Mouse (Mus musculus) erythroblast, adult 5-6 weeks (primary cell): ENCODE results near the gene Dcst2. TPM values are rescaled to one million over a fixed set of nuclear protein-coding genes. Genes with fewer than 3 reads are reported as not detected.
A peak's percentile ranks its signal among the peaks of the same experiment; 100 is the strongest.

Experiments used
- ATAC-seq: replicated peaks from 2 replicates; pipeline ENCODE4 v1.8.0; 2016; ENCODE audit warnings: moderate number of reproducible peaks, mild to moderate bottlenecking, moderate TSS enrichment, inconsistent platforms; ENCODE audit not compliant: poor library complexity, low FRiP score, severe bottlenecking
- total RNA-seq, 2 experiments: library from RNA; stranded (forward) in 1 of 2; stranded (reverse) in 1 of 2; fragments of 150-400 nt in 1 of 2; fragments of 200-764, 138-1000 nt in 1 of 2; gene quantifications; 2 replicates each; pipeline versions ENCODE4 v1.2.3 to v1.2.4; 2015 to 2017; ENCODE audit warnings: low replicate concordance in 2 of 2

The Dcst2 gene
- total RNA-seq (2015; ENCODE audit: low replicate concordance) (not detected in 2 replicates), total RNA-seq (2017; ENCODE audit: low replicate concordance) (not detected in 2 replicates)

GRCm38 (mm10) chr3:89361675-89362074, at the start of gene Dcst2:
TSS of gene Dcst2 (plus strand) at chr3:89361975.
- ATAC-seq, result no peak

- ATAC-seq, result no peak
Measured at GRCm38 (mm10) chr3:89314340-89314739, 47.4 kb upstream of the Dcst2 start.

GRCm38 (mm10) chr3:89314791-89315190, 47.0 kb upstream of the Dcst2 start:
- ATAC-seq, result no peak

- no peak for ATAC-seq
Measured at GRCm38 (mm10) chr3:89315195-89315929, 46.4 kb upstream of the Dcst2 start.

GRCm38 (mm10) chr3:89315930-89316831, 45.6 kb upstream of the Dcst2 start:
- ATAC-seq, result 0 out of 2 replicates have a peak, but pooled peaks have one; percentile 21

GRCm38 (mm10) chr3:89316833-89317232, 44.9 kb upstream of the Dcst2 start:
- peak; percentile 80 for ATAC-seq

- ATAC-seq, result peak; percentile 16; the same call in 1 of the 2 replicates
Measured at GRCm38 (mm10) chr3:89317246-89317645, 44.5 kb upstream of the Dcst2 start.

GRCm38 (mm10) chr3:89318316-89318715, 43.5 kb upstream of the Dcst2 start:
- no peak for ATAC-seq

- no peak for ATAC-seq
Measured at GRCm38 (mm10) chr3:89318971-89319590, 42.7 kb upstream of the Dcst2 start.

- no peak for ATAC-seq
Measured at GRCm38 (mm10) chr3:89319591-89320350, 42.0 kb upstream of the Dcst2 start.

- ATAC-seq, result no peak
Measured at GRCm38 (mm10) chr3:89320581-89321182, 41.1 kb upstream of the Dcst2 start.

- no peak for ATAC-seq
Measured at GRCm38 (mm10) chr3:89321183-89322130, 40.3 kb upstream of the Dcst2 start.

- ATAC-seq, result no peak
Measured at GRCm38 (mm10) chr3:89322131-89322500, 39.7 kb upstream of the Dcst2 start.

- no peak for ATAC-seq
Measured at GRCm38 (mm10) chr3:89322514-89323165, 39.1 kb upstream of the Dcst2 start, which contains the start of gene Efna3. TSS of gene Efna3 (minus strand) at chr3:89322965.

GRCm38 (mm10) chr3:89325882-89326281, 35.9 kb upstream of the Dcst2 start:
- no peak for ATAC-seq

- no peak for ATAC-seq
Measured at GRCm38 (mm10) chr3:89327371-89327870, 34.4 kb upstream of the Dcst2 start.

- no peak for ATAC-seq
Measured at GRCm38 (mm10) chr3:89328623-89329022, 33.2 kb upstream of the Dcst2 start.
